19 mouse cellular contexts compared by ENCODE assay signal in the genomic region with DNA sequence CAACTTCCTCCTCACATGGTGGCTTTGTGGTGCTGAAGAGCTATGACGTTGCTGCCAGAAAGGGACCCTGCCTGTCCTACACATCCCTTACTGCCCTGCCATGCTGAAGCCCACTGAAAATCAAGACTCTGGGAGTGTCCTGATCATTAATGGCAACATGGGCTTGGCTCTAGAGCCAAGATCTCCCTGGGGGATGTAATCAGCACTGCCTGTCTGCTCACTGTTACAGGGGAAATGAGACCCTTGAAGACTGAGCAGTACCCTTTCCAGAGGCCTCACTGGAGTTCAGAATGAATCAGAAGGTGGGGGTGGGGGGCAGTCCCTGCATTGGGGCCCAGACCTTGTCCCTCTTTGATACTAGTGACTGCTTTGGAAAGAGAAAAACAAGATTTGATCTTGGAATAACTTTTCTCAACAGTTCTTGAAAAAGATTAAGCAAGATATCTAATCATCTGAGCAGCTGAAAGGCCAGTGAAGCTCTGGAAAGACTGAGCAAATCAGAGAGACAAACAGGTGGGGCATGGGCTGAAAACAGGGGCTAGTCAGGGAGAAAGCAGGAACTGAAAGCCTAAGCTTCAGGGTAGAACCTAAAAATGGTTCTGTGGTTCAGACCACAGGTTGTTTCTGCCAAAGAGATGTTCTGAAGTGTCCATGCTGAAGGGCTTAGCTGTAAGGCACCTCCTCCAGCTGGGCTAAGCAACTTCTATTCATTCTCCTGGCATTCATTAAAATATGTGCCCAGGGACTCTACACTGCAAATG.
"Had no signal": no experiment of that assay in that cellular context is flagged by ENCODE, and none has a peak within 500 bp of the region (broad histone marks: within the 10 kb centered on the region; RNA-seq: fewer than 3 reads in every experiment).

No protein-coding gene starts in this region.

- DNase-seq: kidney, adult 11 months; kidney, adult 9 months; kidney, postnatal 4 days; liver; liver, embryonic 13.5 days; liver, postnatal 0 days; lung, postnatal 14 days; right cerebral cortex, postnatal 14 days; thymus, adult 18-20 months; thymus, postnatal 14 days had no signal

- ATAC-seq: liver, postnatal 0 days; midbrain, embryonic 15.5 days had no signal

- H3K9me3 ChIP-seq: limb, embryonic 12.5 days; liver, embryonic 13.5 days; lung, embryonic 15.5 days; midbrain, embryonic 15.5 days; neural tube, embryonic 12.5 days had no signal

- H3K27ac ChIP-seq: kidney, postnatal 0 days; layer of hippocampus, adult 2 months; limb, embryonic 12.5 days; liver, embryonic 13.5 days; lung, embryonic 15.5 days; midbrain, embryonic 15.5 days; neural tube, embryonic 12.5 days; stomach, postnatal 0 days had no signal

- H3K4me3 ChIP-seq: layer of hippocampus, adult 2 months; limb, embryonic 12.5 days; liver, embryonic 13.5 days; lung, embryonic 15.5 days; megakaryocyte, embryonic 14.5 days; midbrain, embryonic 15.5 days; neural tube, embryonic 12.5 days had no signal

- H3K4me2 ChIP-seq: limb, embryonic 12.5 days; liver, embryonic 13.5 days; lung, embryonic 15.5 days; midbrain, embryonic 11.5 days; midbrain, embryonic 15.5 days; neural tube, embryonic 12.5 days had no signal

- H3K27me3 ChIP-seq: limb, embryonic 12.5 days; liver, embryonic 13.5 days; lung, embryonic 15.5 days; megakaryocyte, embryonic 14.5 days; midbrain, embryonic 15.5 days; neural tube, embryonic 12.5 days had no signal

- H3K9ac ChIP-seq: limb, embryonic 12.5 days; liver, embryonic 13.5 days; liver, postnatal 0 days; lung, embryonic 15.5 days; midbrain, embryonic 15.5 days; neural tube, embryonic 12.5 days had no signal

- H3K4me1 ChIP-seq: limb, embryonic 12.5 days; liver, embryonic 13.5 days; lung, embryonic 15.5 days; midbrain, embryonic 15.5 days; neural tube, embryonic 12.5 days had no signal

- H3K36me3 ChIP-seq: limb, embryonic 12.5 days; liver, embryonic 13.5 days; lung, embryonic 15.5 days; midbrain, embryonic 15.5 days; neural tube, embryonic 12.5 days had no signal
